Comparison of ENCODE assay signal across 9 mouse cellular contexts in genomic region chr8:121234915-121235314, GRCm38 (mm10).
DNase-seq lines count a peak whose midpoint lies in the region; ATAC-seq and TF ChIP-seq lines count a peak whose summit lies in the region.
"Had no signal": no experiment of that assay in that cellular context is flagged by ENCODE, and none has a peak within 500 bp of the region (broad histone marks: within the 10 kb centered on the region; RNA-seq: fewer than 3 reads in every experiment).

No protein-coding gene starts in this region.

- no peaks in the 10 kb centered on the region for H3K36me3 ChIP-seq in heart, adult 2 months (ENCODE audit: control insufficient read depth, insufficient read depth, low read length)
- no peaks in the 10 kb centered on the region for H3K36me3 ChIP-seq in forebrain, embryonic 16.5 days (ENCODE audit: control insufficient read depth, insufficient read depth)

- no peak for TF ChIP-seq POLR2A in heart, adult 2 months (IDR thresholded peaks at IDR 0.05; ENCODE audit: insufficient read depth, low read depth, low read length)

- no peak overlapping the region for H3K9ac ChIP-seq in heart, adult 2 months (ENCODE audit: low read depth, low read length)
- H3K9ac ChIP-seq in forebrain, embryonic 16.5 days (replicated peaks; ENCODE audit: low read depth, low read length): no peak overlapping the region

- no peak overlapping the region for H3K27ac ChIP-seq in heart, adult 2 months
- no peak overlapping the region for H3K27ac ChIP-seq in forebrain, embryonic 16.5 days (ENCODE audit: low read length)

- no peak for TF ChIP-seq EP300 in heart, adult 2 months (IDR thresholded peaks at IDR 0.05; ENCODE audit: insufficient read depth, low read depth, low read length)

- H3K4me2 ChIP-seq in forebrain, embryonic 16.5 days (ENCODE audit: low read length): no peak overlapping the region

- no peaks in the 10 kb centered on the region for H3K27me3 ChIP-seq in heart, adult 2 months (ENCODE audit: control insufficient read depth, insufficient read depth, low read length)
- H3K27me3 ChIP-seq in forebrain, embryonic 16.5 days (replicated peaks; ENCODE audit: control insufficient read depth, insufficient read depth, low read length): no peaks in the 10 kb centered on the region

- no peak overlapping the region for H3K4me3 ChIP-seq in heart, adult 2 months
- no peak overlapping the region for H3K4me3 ChIP-seq in forebrain, embryonic 16.5 days (replicated peaks; ENCODE audit: low read length)

- no peak for DNase-seq in heart, adult 2 months
- no peak for DNase-seq in heart, adult 9 months (ENCODE audit: low spot score in 2 of 2)
- DNase-seq in retina, embryonic 14.5 days (ENCODE audit: low spot score): peak; percentile 65
- DNase-seq in retina, postnatal 1 day: no peak
- peak; percentile 36 for DNase-seq in induced T-regulatory cell, adult 2 months (ENCODE audit: low read depth)
- DNase-seq in thymus, postnatal 4 days: peak; percentile 68
- DNase-seq in right cerebral cortex, postnatal 14 days: no peak

- intact Hi-C loops in heart, adult 2 months (cut with DNase I): loop anchor here (5.0 kb wide), 1 partner anchor 277 kb away; no protein-coding TSS in a partner anchor

- no peaks in the 10 kb centered on the region for H3K9me3 ChIP-seq in forebrain, embryonic 16.5 days (ENCODE audit: control insufficient read depth, low read length)

- H3K79me2 ChIP-seq in heart, adult 2 months (replicated peaks; ENCODE audit: control insufficient read depth, insufficient read depth, low read length): no peaks in the 10 kb centered on the region

- TF ChIP-seq CTCF in heart, adult 2 months (IDR thresholded peaks at IDR 0.05): peak; percentile 68

- no peak for ATAC-seq in forebrain, embryonic 16.5 days
- ATAC-seq: midbrain, embryonic 16.5 days had no signal

- WGBS in heart, adult 2 months: 73% methylated on average over 7 of the region's 7 CpGs
- WGBS in forebrain, embryonic 16.5 days: 67% methylated on average over 7 of the region's 7 CpGs

- no peaks in the 10 kb centered on the region for H3K4me1 ChIP-seq in heart, adult 2 months (ENCODE audit: control insufficient read depth, insufficient read depth, low read length)
- H3K4me1 ChIP-seq in forebrain, embryonic 16.5 days (replicated peaks; ENCODE audit: control insufficient read depth, insufficient read depth, low read length): no peaks in the 10 kb centered on the region

Comparison
In these comparisons a context has a peak if more than half of its experiments do, and no peak if none do; other contexts are left out.
1. DNase-seq: peak in retina, embryonic 14.5 days (single experiment), induced T-regulatory cell, adult 2 months (single experiment) and thymus, postnatal 4 days (single experiment); none in heart, adult 2 months (0 of 2), heart, adult 9 months (0 of 2), retina, postnatal 1 day (single experiment) and right cerebral cortex, postnatal 14 days (single experiment).